Mouse (Mus musculus): ENCODE measurements around the gene Ovca2. TPM values are rescaled to one million over a fixed set of nuclear protein-coding genes. Genes with fewer than 3 reads are reported as not detected.

The Ovca2 gene
- total RNA-seq, 2 experiments from 2014 or later: 4.7 to 5.1 TPM

DNA sequence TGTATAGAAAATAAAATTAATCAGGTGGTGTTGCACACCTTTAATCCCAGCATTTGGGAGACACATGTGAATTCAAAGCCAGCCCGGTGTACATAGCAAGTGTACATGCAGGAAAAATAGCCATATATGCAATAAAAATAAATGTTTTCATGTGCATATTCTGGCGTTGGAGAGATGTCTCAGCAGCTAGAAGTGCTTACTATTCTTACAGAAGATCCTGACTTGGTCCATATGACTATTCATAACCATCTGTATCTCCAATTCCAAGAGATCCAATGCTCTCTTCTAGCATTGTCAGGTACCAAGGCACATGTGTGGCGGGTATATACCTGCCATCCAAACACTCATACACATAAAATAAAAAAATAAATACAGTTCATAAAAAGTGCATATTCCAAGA, 52.3 kb downstream of the Ovca2 start:
- DNase-seq: no peak

Small RNA genes within 50 kb of the gene (microRNA-seq; reads per million reads assigned to microRNA genes)
- gene Mir132 (141 to 150 reads per million in 2 experiments), gene Mir212 (2.5 to 7.3 reads per million in 2 experiments)

Other genes with a start within 250 kb of the Ovca2 start
- gene Hic1, start 9.3 kb downstream of the Ovca2 start, total RNA-seq (2021): 10 to 100 TPM; 21.1 to 27.1 TPM
- 1 to 10 TPM; 8.3 to 8.4 TPM for gene Dph1, start 12.4 kb upstream of the Ovca2 start, total RNA-seq (2021)
- 1 to 10 TPM; 3.2 to 3.8 TPM for gene Rtn4rl1, start 14.9 kb upstream of the Ovca2 start, total RNA-seq (2021)
- 10 to 100 TPM; 56.8 to 59.3 TPM for gene Rpa1, start 169.5 kb upstream of the Ovca2 start, total RNA-seq (2021)
- 1 to 10 TPM; 6.1 to 6.6 TPM for gene Smyd4, start 169.6 kb upstream of the Ovca2 start, total RNA-seq (2021)
- gene Serpinf1, start 243.9 kb upstream of the Ovca2 start, total RNA-seq (2021): 100 to 1,000 TPM; 134 to 239 TPM

All from gastrocnemius, postnatal 10 days (tissue).